Mouse (Mus musculus) intestine, postnatal 0 days (tissue): ENCODE measurements at regions not wholly inside any gene's neighbourhood (a gene's known extent, or its start where the extent isn't known, plus 50 kb on each side); places are given as distances from the start of the nearest gene placed in this dataset.

Source experiments
- ATAC-seq: fragments of 200-750 bp; cut with Nextera tagmentation; 2 replicates; pipeline ENCODE4 v1.8.0; 2017; ENCODE audit warnings: mild to moderate bottlenecking, moderate TSS enrichment, moderate library complexity
- H3K27ac ChIP-seq: fragments of 300-500 bp; sonication (generic); 2 replicates; pipeline ENCODE4 v1.5.1; 2014; ENCODE audit warnings: mild to moderate bottlenecking, low read depth, low read length, moderate library complexity
- H3K27me3 ChIP-seq: fragments of 300-500 bp; sonication (generic); replicated peaks from 2 replicates; pipeline ENCODE4 v1.6.1; 2014; ENCODE audit warnings: low read length, mixed read lengths; ENCODE audit not compliant: control insufficient read depth, insufficient read depth
- H3K36me3 ChIP-seq: fragments of 300-500 bp; sonication (generic); 2 replicates; pipeline ENCODE4 v1.6.1; 2014; ENCODE audit warnings: mild to moderate bottlenecking, moderate library complexity; ENCODE audit not compliant: control insufficient read depth, insufficient read depth
- H3K4me1 ChIP-seq: fragments of 300-500 bp; sonication (generic); replicated peaks from 2 replicates; pipeline ENCODE4 v1.6.1; 2014; ENCODE audit warnings: antibody characterized with exemption, low read length, mixed read lengths; ENCODE audit not compliant: control insufficient read depth, insufficient read depth
- H3K4me2 ChIP-seq: fragments of 300-500 bp; sonication (generic); replicated peaks from 2 replicates; pipeline ENCODE4 v1.6.1; 2014; ENCODE audit warnings: low read depth, mild to moderate bottlenecking, moderate library complexity
- H3K4me3 ChIP-seq: fragments of 300-500 bp; sonication (generic); 2 replicates; pipeline ENCODE4 v1.5.1; 2014; ENCODE audit warnings: low read depth, low read length
- H3K9ac ChIP-seq: fragments of 300-500 bp; sonication (generic); 2 replicates; pipeline ENCODE4 v1.6.1; 2014; ENCODE audit warnings: mild to moderate bottlenecking, low read depth, low read length
- H3K9me3 ChIP-seq: fragments of 300-500 bp; sonication (generic); 2 replicates; pipeline ENCODE4 v1.6.1; 2016; ENCODE audit warnings: mixed run types; ENCODE audit not compliant: control insufficient read depth
- CTCF ChIP-seq: sonication (generic); IDR thresholded peaks from 2 replicates; pipeline ENCODE4 v1.5.1; 2016; ENCODE audit warnings: low read depth, mild to moderate bottlenecking, control low read depth, antibody characterized with exemption, moderate library complexity
- WGBS: fragments of 180-500 bp; shearing (Covaris S2); extraction: QIAGEN DNeasy Blood & Tissue Kit; methylation state at CpG from one replicate; pipeline ENCODE4 v1.1.7; 2014; 5-methylcytosine and 5-hydroxymethylcytosine counted together

GRCm38 (mm10) chr16:55418871-55419270 is 121.1 kb upstream of the Zpld1 start:
- H3K36me3 ChIP-seq: no peaks in the 10 kb centered on the region
- WGBS: 83% methylated on average over 3 of the region's 3 CpGs
- H3K27me3 ChIP-seq: no peaks in the 10 kb centered on the region
- no peak overlapping the region for H3K9ac ChIP-seq
- no peaks in the 10 kb centered on the region for H3K4me1 ChIP-seq
- no peak for TF ChIP-seq CTCF
- no peak overlapping the region for H3K27ac ChIP-seq
- no peak overlapping the region for H3K4me3 ChIP-seq
- H3K9me3 ChIP-seq: no peaks in the 10 kb centered on the region
- H3K4me2 ChIP-seq: no peak overlapping the region
- no peak for ATAC-seq

- no peak for TF ChIP-seq CTCF
- no peak overlapping the region for H3K4me2 ChIP-seq
- no peaks in the 10 kb centered on the region for H3K9me3 ChIP-seq
- no peaks in the 10 kb centered on the region for H3K27me3 ChIP-seq
- ATAC-seq: no peak
- no peak overlapping the region for H3K27ac ChIP-seq
- no peak overlapping the region for H3K9ac ChIP-seq
- H3K4me1 ChIP-seq: no peaks in the 10 kb centered on the region
- H3K36me3 ChIP-seq: no peaks in the 10 kb centered on the region
- H3K4me3 ChIP-seq: no peak overlapping the region
Measured at GRCm38 (mm10) chr16:55400818-55401217, 103.0 kb upstream of the Zpld1 start.

GRCm38 (mm10) chr16:55394864-55395263 is 97.1 kb upstream of the Zpld1 start:
- Histone ChIP-seq H3K4me1 (no peaks in the 10 kb centered on the region), H3K4me3 (no peak overlapping the region), H3K27ac (no peak overlapping the region), H3K9me3 (no peaks in the 10 kb centered on the region), H3K9ac (no peak overlapping the region), H3K27me3 (no peaks in the 10 kb centered on the region), H3K36me3 (no peaks in the 10 kb centered on the region), H3K4me2 (no peak overlapping the region)
- 80% methylated on average over 3 of the region's 3 CpGs for WGBS
- ATAC-seq: no peak
- TF ChIP-seq CTCF: no peak

- H3K9ac ChIP-seq: no peak overlapping the region
- H3K4me1 ChIP-seq: no peaks in the 10 kb centered on the region
- H3K4me3 ChIP-seq: no peak overlapping the region
- H3K27ac ChIP-seq: no peak overlapping the region
- no peak for TF ChIP-seq CTCF
- no peaks in the 10 kb centered on the region for H3K9me3 ChIP-seq
- no peak for ATAC-seq
- no peaks in the 10 kb centered on the region for H3K36me3 ChIP-seq
- H3K4me2 ChIP-seq: no peak overlapping the region
- no peaks in the 10 kb centered on the region for H3K27me3 ChIP-seq
- WGBS: 68% methylated on average over 7 of the region's 7 CpGs
Measured at GRCm38 (mm10) chr16:55390400-55390799, 92.6 kb upstream of the Zpld1 start.

- no peaks in the 10 kb centered on the region for H3K9me3 ChIP-seq
- ATAC-seq: no peak
- no peak for TF ChIP-seq CTCF
Measured at GRCm38 (mm10) chr16:55379996-55380395, 82.2 kb upstream of the Zpld1 start.

GRCm38 (mm10) chr16:55379189-55379588 is 81.4 kb upstream of the Zpld1 start:
- H3K27me3 ChIP-seq: no peaks in the 10 kb centered on the region
- no peak for ATAC-seq
- H3K4me3 ChIP-seq: no peak overlapping the region

More at GRCm38 (mm10) chr16:55379996-55380395, 82.2 kb upstream of the Zpld1 start:
- Histone ChIP-seq H3K4me3 (no peak overlapping the region), H3K4me1 (no peaks in the 10 kb centered on the region), H3K9ac (no peak overlapping the region; the same call in 1 of the 2 replicates), H3K27ac (no peak overlapping the region), H3K4me2 (no peak overlapping the region), H3K36me3 (no peaks in the 10 kb centered on the region), H3K27me3 (no peaks in the 10 kb centered on the region)
- 86% methylated on average over 7 of the region's 7 CpGs for WGBS

GRCm38 (mm10) chr16:55378701-55379100 is 80.9 kb upstream of the Zpld1 start:
- Histone ChIP-seq H3K4me1 (no peaks in the 10 kb centered on the region), H3K27me3 (no peaks in the 10 kb centered on the region), H3K9ac (no peak overlapping the region), H3K36me3 (no peaks in the 10 kb centered on the region), H3K4me2 (no peak overlapping the region), H3K4me3 (no peak overlapping the region), H3K27ac (no peak overlapping the region), H3K9me3 (no peaks in the 10 kb centered on the region)
- TF ChIP-seq CTCF: no peak
- no peak for ATAC-seq
- WGBS: 50% methylated on average over 3 of the region's 3 CpGs

More at GRCm38 (mm10) chr16:55379189-55379588, 81.4 kb upstream of the Zpld1 start:
- no peaks in the 10 kb centered on the region for H3K4me1 ChIP-seq
- no peaks in the 10 kb centered on the region for H3K36me3 ChIP-seq
- no peak for TF ChIP-seq CTCF
- no peak overlapping the region for H3K4me2 ChIP-seq
- H3K27ac ChIP-seq: no peak overlapping the region
- H3K9ac ChIP-seq: no peak overlapping the region
- no peaks in the 10 kb centered on the region for H3K9me3 ChIP-seq
